Mouse (Mus musculus) brown adipose tissue, adult 24 weeks (tissue): ENCODE results near the gene Hc. TPM values are rescaled to one million over a fixed set of nuclear protein-coding genes. Genes with fewer than 3 reads are reported as not detected.

Experiments used
- H3K27ac ChIP-seq: fragments of 200-500 bp; replicated peaks from 2 replicates; pipeline ENCODE4 v1.5.1; 2012; ENCODE audit warnings: low read depth, mild to moderate bottlenecking, low read length
- H3K4me1 ChIP-seq: fragments of 200-500 bp; 2 replicates; pipeline ENCODE4 v1.6.1; 2012; ENCODE audit warnings: low read length, mixed read lengths; ENCODE audit not compliant: control insufficient read depth, insufficient read depth, insufficient read length
- H3K4me3 ChIP-seq: fragments of 200-500 bp; 2 replicates; pipeline ENCODE4 v1.5.1; 2012; ENCODE audit warnings: low read depth, mild to moderate bottlenecking, low read length, moderate library complexity; ENCODE audit not compliant: insufficient read depth
- polyA plus RNA-seq: library from polyadenylated mRNA; stranded (reverse); fragments of >200 nt; gene quantifications from 2 replicates; pipeline ENCODE4 v1.2.4, GENCODE M21; 2012; ENCODE audit not compliant: missing spikeins, insufficient read depth, insufficient read length

Gene Hc
- polyA plus RNA-seq, 1 experiment: not detected

DNA sequence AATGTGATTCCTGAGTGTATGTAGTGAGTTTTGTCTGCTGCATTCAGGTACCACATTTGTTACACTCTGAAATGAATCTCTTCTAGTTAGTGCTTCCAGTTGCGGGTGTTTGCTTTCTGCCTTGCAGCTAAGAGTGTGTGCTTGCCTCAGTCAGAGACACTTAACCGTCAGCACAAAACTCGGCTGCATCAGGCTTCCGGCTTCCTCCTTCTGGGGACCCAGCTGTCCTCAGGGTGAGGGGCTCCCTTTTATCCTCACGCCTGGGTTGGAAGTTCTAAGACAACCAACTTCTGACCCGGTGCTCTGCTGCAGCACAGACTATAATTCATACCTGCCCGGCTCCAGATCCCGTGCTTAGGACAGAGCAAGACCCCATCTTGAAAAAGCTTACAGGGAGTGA is 88.2 kb downstream of the Hc start:
- Histone ChIP-seq H3K27ac (no peak overlapping the region), H3K4me3 (no peak overlapping the region), H3K4me1 (no peaks in the 10 kb centered on the region)

DNA sequence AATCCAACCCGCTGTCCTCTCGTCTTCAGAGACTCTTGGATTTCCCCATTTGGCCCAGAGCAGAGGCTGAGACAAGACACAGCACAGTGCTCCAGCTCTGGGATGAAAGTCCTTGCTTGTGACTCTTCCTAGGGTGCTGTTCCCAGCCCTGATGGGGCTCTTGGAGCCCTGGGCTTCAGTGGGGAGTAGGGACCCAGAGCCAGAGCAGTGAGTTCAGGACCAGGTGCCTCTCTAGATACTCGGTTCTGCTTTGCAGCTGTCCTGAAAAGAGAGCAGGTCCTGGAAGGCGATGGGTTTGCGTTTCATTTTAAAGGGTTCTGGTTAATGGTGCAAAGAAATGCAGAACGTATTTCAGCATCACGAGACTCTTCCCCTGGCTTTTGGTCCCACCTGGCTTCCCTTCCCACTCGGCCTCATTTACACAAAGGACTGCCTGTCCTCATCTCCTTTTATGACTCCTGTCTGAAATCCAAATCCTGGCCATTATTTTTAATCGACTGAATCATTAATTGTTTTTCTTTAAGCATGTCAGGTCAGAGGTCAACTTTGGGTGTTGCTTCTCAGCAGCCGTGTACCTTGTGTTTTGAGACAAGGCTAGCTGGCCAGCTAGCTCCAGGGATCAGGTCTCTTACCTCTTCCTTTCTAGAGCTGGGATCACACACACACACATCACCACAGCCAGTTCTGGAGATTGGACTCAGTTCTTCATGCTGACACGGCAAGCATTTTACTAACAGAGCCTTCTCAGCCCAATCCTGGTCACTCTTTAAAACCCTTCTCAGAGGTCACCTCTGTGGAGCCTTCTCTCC is 90.0 kb downstream of the Hc start:
- Histone ChIP-seq H3K27ac (no peak overlapping the region), H3K4me1 (no peaks in the 10 kb centered on the region), H3K4me3 (no peak overlapping the region)

DNA sequence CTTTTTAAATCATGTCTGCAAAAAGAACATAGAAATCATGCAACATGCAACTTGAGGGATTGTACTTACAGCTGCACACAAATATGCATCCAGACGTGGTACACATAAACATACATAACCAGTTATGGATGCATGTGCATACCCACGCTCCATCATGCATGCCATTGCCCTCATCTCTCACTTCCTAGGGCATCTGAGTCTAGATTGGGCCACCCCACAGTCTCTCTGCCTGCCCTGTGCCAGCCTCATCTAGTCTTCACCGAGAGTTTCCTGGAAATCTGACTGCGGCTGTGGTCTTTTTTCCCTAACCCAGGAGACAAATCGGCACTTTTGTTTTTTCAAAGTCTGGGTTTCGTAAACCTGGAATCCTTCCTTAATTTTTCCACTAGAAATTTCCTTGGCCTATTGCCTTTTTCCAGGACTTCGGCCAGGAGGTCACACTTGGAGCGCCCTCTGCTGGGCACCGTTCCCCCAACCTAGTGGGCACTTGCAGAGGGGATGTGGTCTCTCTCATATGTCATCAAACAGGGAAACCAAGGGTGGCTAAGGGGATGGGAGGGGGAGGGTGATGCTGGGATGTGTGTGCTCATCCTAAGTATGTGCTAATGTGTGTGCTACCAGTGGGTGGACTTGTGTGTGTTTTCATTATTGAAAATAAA is 91.0 kb downstream of the Hc start:
- Histone ChIP-seq H3K27ac (no peak overlapping the region), H3K4me1 (peaks cover 4% of the 10 kb centered on the region; the same call in 1 of the 2 replicates), H3K4me3 (0 out of 2 replicates have a peak overlapping the region, but pooled peaks have one; percentile 2)

DNA sequence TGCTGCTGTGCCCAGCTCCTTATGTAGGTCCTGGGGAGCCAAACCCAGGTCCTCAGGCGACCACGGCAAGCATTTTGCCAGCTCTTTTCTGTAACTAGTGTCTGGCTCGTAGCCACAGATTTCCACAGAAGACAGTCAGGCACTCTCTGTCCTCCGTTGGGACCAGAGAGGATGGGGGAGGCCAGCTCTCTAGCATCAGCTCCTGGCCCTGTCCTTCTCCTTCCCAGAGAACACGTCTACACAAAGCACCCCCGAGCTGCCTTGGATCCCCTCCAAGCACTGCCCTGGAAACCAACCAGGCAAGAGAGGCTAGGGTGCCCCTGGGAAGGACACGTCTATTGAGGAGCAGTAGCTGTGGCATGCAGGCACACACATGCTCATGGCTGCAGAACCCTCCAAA is 92.1 kb downstream of the Hc start:
- peaks cover 4% of the 10 kb centered on the region; the same call in 1 of the 2 replicates for H3K4me1 ChIP-seq
- no peak overlapping the region for H3K4me3 ChIP-seq
- H3K27ac ChIP-seq: no peak overlapping the region

DNA sequence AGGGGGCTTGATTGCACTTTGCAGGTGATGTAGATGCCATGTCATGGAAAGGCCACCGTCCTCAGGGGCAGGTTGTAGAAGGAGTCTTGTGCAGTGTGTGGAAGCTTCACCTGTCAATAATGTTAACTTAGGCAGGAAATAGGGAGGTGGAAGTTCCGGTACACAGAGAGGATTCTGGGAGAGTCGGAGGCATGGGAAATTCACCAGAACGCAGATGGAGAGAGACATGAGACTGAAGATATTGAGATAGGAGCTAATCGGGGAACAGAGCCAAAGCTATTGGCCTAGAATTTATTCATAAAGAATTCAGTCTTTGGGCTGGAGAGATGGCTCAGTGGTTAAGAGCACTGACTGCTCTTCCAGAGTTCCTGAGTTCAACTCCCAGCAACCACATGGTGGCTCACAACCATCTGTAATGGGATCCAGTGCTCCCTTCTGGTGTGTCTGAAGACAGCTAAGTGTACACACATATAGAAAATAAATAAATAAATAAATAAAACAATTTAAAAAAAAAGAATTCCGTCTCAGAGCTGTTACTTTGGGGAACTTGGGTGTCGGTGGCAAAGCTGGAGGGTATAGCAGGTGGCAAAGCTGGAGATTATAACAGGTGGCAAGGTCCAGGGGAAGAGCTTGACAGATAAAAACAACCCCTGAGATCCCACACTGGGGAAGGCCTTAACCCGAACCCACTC is 94.8 kb downstream of the Hc start:
- H3K4me3 ChIP-seq: no peak overlapping the region
- H3K27ac ChIP-seq: no peak overlapping the region
- peaks cover 13% of the 10 kb centered on the region; the same call in 1 of the 2 replicates for H3K4me1 ChIP-seq

DNA sequence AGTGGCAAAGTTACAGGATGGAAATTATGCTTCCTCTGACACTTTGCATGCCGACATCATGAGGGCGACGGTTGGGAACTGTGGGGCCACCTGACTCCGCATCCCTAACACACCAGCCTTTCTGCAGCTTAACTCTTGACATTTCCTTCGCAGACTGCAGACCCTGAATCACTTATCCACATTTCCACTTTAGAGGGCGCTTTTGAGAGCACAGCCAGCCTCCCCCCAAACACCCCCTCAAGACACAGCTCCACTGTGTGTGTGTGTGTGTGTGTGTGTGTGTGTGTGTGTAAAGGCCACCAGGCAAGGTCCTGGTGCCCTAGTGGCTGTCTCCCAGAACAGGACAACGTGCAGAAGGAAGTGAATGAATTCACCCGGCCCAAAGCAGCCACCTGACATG is 95.4 kb downstream of the Hc start:
- Histone ChIP-seq H3K4me1 (peaks cover 13% of the 10 kb centered on the region; the same call in 1 of the 2 replicates), H3K4me3 (no peak overlapping the region), H3K27ac (no peak overlapping the region)

DNA sequence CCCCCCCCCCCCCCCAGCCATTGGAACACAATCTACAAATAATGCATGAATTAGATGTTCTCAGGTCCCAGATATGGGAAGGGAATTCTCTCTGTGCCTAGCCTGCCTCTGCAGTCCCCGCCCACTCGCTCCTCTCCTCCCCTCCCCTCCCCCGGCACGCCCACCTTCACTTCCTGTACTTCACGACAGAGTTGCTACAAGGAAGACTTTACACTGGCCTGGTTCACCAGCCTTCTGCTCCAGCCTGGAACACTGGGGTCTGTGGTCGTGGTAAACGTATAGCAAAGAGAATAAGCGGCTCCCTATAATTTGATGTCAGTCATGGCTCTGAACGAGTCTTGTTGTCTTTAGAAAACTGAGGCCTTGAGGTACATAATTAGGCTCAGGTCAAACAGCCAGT is 95.9 kb downstream of the Hc start:
- peaks cover 13% of the 10 kb centered on the region; the same call in 1 of the 2 replicates for H3K4me1 ChIP-seq
- H3K4me3 ChIP-seq: no peak overlapping the region
- H3K27ac ChIP-seq: no peak overlapping the region

DNA sequence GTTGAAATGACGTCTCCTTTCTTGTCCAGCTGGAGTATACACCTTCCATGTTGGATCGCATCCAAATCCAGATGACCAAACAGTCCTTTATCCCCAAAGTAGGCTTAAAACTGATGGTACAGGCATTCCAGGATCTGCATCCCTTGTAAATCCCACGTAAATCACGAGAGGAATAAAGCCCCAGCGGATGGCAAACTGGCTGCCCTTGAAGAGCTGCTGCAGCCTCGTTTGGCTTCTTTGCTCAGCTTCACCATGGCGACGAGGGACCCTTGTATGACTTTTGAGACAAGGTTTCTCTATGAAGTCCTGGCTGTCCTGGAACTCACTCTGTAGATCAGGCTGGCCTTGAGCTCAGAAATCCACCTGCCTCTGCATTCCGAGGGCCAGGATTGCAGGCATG is 96.6 kb downstream of the Hc start:
- Histone ChIP-seq H3K4me3 (no peak overlapping the region), H3K27ac (no peak overlapping the region), H3K4me1 (peaks cover 13% of the 10 kb centered on the region; the same call in 1 of the 2 replicates)

DNA sequence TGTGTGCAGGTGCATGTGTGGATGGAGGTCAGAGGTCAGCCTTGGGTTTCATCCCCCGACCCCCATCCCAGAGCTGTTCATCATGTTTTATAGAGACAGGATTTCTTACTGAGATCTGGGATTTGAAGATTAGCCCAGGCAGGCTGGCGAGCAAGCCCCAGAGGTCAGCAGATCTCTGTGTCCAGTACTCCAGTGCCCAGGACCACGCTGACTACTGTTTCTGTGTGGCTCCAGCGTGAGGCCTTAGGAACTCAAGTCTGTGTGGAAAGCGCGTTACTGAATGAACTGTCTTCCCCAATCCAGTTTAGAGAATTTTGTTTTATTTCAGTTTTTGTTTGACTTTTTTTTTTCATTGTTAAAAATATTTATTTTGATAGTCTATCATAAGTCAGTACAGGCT is 97.0 kb downstream of the Hc start:
- no peak overlapping the region for H3K27ac ChIP-seq
- H3K4me1 ChIP-seq: peaks cover 13% of the 10 kb centered on the region; the same call in 1 of the 2 replicates
- no peak overlapping the region for H3K4me3 ChIP-seq

DNA sequence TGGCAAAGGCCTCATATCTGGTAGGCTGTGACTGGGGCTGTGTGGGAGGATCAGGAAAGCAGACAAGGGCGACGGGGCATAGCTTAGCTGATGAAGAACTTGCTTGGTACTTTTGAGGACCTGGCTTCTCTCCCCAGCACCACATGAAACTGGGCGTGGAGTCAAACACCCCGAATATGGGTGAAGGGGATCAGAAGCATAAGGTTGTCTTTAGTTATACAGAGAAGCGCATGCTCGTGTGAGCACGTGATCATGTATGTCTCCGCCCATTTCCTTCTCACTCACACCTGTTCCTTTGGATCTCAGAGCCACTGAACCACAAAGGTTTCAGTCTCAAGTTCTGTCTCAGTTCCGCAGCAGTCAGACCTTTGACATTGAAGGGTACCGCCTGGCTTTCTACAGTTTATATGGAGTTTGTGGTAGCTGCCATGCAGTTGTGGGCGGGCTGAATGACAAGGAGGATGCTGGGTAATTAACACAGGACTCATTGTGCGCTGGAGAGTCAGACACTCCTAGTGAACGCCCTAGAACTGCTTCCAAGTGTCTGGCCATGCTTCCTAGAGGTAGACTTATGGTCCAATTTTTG is 97.8 kb downstream of the Hc start:
- peaks cover 13% of the 10 kb centered on the region; the same call in 1 of the 2 replicates for H3K4me1 ChIP-seq
- H3K27ac ChIP-seq: peak overlapping the region; percentile 82
- peak overlapping the region; percentile 29 for H3K4me3 ChIP-seq

DNA sequence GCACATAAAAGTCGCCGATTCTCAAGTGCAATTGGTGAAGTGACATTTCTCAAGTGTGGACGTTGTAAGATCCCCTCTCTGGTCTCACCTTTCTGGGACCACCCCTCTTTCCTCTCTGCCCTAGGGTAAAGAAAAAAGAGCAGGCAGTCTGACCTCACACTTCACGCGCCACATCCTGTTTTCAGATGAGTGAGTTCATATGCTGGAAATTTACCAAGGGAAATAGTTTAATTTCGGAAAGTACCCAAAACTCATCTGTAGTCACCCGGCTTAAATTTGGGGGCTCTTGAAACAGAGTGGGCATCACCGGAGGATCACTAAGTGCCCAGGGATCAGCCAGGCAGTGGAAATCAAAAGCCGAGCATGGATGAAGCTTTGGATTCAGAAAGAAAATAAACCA is 98.3 kb downstream of the Hc start:
- Histone ChIP-seq H3K4me3 (peak overlapping the region; percentile 29), H3K4me1 (peaks cover 13% of the 10 kb centered on the region; the same call in 1 of the 2 replicates), H3K27ac (peak overlapping the region; percentile 82)

DNA sequence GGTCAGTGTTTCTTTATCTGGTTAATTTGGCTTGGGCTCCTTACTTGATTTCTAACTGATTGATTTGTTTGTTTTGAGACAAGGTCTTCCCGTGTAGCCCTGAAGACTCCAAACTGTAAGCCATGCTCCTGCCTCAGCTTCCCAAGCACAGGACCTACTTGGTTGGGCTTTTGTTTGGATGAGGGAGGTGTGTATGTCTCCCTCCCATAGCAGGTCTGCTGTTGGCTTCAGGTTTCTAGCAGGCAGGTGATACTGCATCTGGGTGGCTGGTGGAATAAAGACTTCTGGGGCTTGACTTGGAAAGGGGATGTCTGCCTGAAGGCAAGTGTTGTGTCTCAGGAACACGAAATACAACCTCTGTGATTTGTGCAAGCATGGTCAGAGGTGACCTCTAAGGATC is 99.0 kb downstream of the Hc start:
- Histone ChIP-seq H3K4me1 (peaks cover 13% of the 10 kb centered on the region; the same call in 1 of the 2 replicates), H3K27ac (0 out of 2 replicates have a peak overlapping the region, but pooled peaks have one; percentile 3)

DNA sequence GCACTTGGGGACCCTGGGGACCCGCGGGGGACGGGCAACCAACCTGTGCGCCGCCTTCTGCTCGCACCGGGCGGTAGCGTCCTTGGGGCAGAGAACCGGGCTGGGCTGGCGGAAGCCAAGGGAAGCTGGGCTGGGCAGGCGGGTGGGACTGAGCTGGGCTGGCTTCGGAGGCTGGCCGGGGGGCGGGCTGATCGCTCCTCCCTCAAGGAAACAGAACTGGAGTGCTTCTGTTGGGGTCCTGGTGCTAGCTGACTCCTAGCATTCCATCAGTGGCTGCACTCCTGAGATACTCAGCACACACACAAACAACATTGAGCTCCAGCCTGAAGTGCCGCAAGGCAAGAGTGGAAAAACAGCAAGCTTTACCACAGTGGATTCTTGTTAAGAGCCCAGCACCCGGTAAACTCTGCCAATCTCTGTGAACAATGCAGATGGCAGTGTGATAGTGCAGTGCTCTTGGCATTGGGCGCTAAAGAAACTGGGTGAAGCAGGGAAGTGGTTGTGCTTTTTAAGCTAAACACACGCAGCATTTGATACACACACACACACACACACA is 99.7 kb downstream of the Hc start, which contains the start of gene Traf1:
Gene Traf1, minus strand, starts transcription at position 292 of the 556 bp plus-strand sequence.
- Histone ChIP-seq H3K4me3 (peak within 1 kb of the TSS; percentile 50), H3K27ac (peak within 1 kb of the TSS; percentile 82), H3K4me1 (peaks cover 13% of the 10 kb centered on the region; the same call in 1 of the 2 replicates)

More for the DNA sequence above, 99.0 kb downstream of the Hc start:
- H3K4me3 ChIP-seq: no peak overlapping the region

DNA sequence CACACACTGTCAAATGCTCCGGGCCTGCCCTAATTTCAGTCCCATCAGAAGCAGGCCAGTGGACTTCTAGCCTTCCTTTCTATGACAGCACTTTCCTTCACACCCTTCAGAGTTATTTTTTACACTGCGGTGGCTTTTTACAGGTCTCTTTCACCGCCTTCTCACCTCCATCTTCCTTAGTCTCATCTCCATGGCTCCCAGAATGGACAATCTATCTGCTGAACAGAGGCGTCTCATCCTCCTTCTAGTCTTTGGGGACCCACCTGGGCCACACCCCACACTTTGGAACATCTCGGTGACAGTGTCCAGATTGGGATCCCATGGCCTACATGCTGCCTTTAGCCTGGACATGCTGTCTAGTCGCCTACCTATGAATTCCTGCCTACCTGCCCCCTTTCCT is 100.3 kb downstream of the Hc start:
- Histone ChIP-seq H3K4me1 (peaks cover 13% of the 10 kb centered on the region; the same call in 1 of the 2 replicates), H3K27ac (no peak overlapping the region), H3K4me3 (peak overlapping the region; percentile 50)
